Mouse (Mus musculus): ENCODE data around the gene D630045J12Rik.

DNA sequence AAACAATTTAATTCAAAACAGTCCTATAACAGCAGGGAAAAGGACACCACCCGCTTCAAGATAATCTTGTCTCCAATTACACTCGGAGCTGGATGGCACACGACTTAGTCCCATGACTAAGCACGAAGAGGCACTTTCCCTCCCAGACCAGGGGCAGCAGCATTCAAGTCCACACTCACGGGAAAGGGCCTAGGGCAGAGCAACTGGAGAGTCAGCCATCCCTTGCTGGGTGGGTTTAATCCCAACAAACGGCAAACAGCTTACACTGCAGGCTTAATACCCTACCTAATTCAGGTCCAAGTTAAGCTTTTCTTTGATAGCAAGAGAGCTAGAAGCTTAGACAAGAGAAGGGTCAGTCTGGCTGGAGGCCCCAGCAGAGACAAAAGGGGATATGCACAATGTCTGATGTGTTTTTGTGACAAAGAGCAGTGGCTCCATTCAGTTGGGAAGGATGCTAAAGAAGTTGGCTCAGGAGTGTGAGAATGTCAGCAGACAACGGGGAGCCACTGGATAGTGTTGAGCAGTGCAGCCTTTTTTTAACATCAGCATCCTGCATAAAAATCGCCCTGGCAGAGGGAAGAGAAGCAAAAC, 46.8 kb downstream of the D630045J12Rik start:
- TF ChIP-seq POLR2A (IDR thresholded peaks at IDR 0.05; ENCODE audit: borderline replicate concordance, extremely low read depth, low read depth, low read length) (no peak), CTCF (IDR thresholded peaks at IDR 0.05; ENCODE audit: insufficient read depth, low read length) (no peak)

Data from lung, adult 2 months (tissue).